Comparison of ENCODE assay signal across 11 mouse cellular contexts in the genomic region with DNA sequence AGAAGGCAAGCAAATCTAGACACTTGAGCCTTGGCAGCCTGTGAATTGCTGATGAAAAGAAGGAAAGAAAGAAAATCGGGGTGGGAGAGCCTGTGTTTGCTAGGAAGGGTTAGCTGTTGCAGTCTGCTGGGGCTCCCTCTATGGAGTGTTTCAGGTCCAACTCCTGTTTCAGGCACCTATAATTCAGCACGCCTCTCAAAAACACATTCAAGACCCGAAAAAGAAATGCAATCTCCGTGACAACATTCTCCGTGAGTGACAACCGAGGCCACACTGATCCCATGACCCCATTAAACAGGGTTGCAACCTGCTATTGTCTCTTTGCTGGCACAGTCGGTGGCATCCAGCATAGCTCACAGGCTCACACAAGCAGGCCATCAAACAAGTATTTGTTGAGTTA. TPM values are rescaled to one million over a fixed set of nuclear protein-coding genes. Genes with fewer than 3 reads are reported as not detected.
DNase-seq lines count a peak whose midpoint lies in the region; ATAC-seq and TF ChIP-seq lines count a peak whose summit lies in the region.
"Had no signal": no experiment of that assay in that cellular context is flagged by ENCODE, and none has a peak within 500 bp of the region (broad histone marks: within the 10 kb centered on the region; RNA-seq: fewer than 3 reads in every experiment).

No protein-coding gene starts in this region.

- H3K4me2 ChIP-seq in liver, postnatal 0 days (ENCODE audit: low read depth, low read length): 0 out of 2 replicates have a peak overlapping the region, but pooled peaks have one; percentile 4
- H3K4me2 ChIP-seq: limb, embryonic 15.5 days had no signal

- H3K4me3 ChIP-seq in left cerebral cortex, adult 2 months: no peak overlapping the region; the same call in 1 of the 2 replicates
- H3K4me3 ChIP-seq in forebrain, embryonic 10.5 days: peak overlapping the region; percentile 66
- H3K4me3 ChIP-seq in liver, postnatal 0 days (ENCODE audit: low read depth, low read length): no peak overlapping the region
- H3K4me3 ChIP-seq in olfactory bulb, adult 2 months (ENCODE audit: insufficient read depth, low read depth, low read length): 0 out of 2 replicates have a peak overlapping the region, but pooled peaks have one; percentile 22
- no peak overlapping the region for H3K4me3 ChIP-seq in cerebellum, adult 2 months (replicated peaks; ENCODE audit: insufficient read depth, low read depth, low read length)
- H3K4me3 ChIP-seq: limb, embryonic 15.5 days had no signal

- WGBS in forebrain, embryonic 10.5 days: 4% methylated on average over 7 of the region's 7 CpGs
- 48% methylated on average over 7 of the region's 7 CpGs for WGBS in liver, postnatal 0 days (ENCODE audit: insufficient replicate concordance)
- 15% methylated on average over 7 of the region's 7 CpGs for WGBS in olfactory bulb, adult 2 months
- 27% methylated on average over 7 of the region's 7 CpGs for WGBS in cerebellum, adult 2 months

- no peak for ATAC-seq in liver, postnatal 0 days

- peak; percentile 33 for TF ChIP-seq CTCF in left cerebral cortex, adult 2 months (IDR thresholded peaks at IDR 0.05)
- no peak for TF ChIP-seq CTCF in liver, postnatal 0 days (IDR thresholded peaks at IDR 0.05; ENCODE audit: low read depth)
- no peak for TF ChIP-seq CTCF in olfactory bulb, adult 2 months (IDR thresholded peaks at IDR 0.05; ENCODE audit: insufficient read depth, low read depth, low read length)
- TF ChIP-seq CTCF in cerebellum, adult 2 months (IDR thresholded peaks at IDR 0.05; ENCODE audit: borderline replicate concordance, insufficient read depth, low read depth, low read length): no peak

- no peaks in the 10 kb centered on the region for H3K9me3 ChIP-seq in forebrain, embryonic 10.5 days
- H3K9me3 ChIP-seq in liver, postnatal 0 days (ENCODE audit: low read length): no peaks in the 10 kb centered on the region
- H3K9me3 ChIP-seq: limb, embryonic 15.5 days had no signal

- no peak for DNase-seq in left cerebral cortex, adult 2 months (ENCODE audit: extremely low spot score in 1 of 2, low spot score in 2 of 2)
- DNase-seq in left cerebral cortex, adult 11 months (ENCODE audit: low spot score): no peak
- peak; percentile 31 for DNase-seq in forebrain, embryonic 10.5 days (ENCODE audit: extremely low spot score, low spot score)
- DNase-seq in liver, postnatal 0 days: no peak
- DNase-seq in layer of hippocampus, adult 11-12 months (ENCODE audit: low spot score): no peak
- DNase-seq in cerebellum, adult 2 months: no peak
- no peak for DNase-seq in left cerebral cortex, postnatal 25 days (ENCODE audit: low spot score in 2 of 2)
- DNase-seq: gastrocnemius, postnatal 25 days; right cerebral cortex, postnatal 25 days had no signal

- peaks cover 83% of the 10 kb centered on the region for H3K27me3 ChIP-seq in forebrain, embryonic 10.5 days (ENCODE audit: poor library complexity, severe bottlenecking)
- peaks cover 32% of the 10 kb centered on the region for H3K27me3 ChIP-seq in liver, postnatal 0 days (ENCODE audit: insufficient read depth, low read length)
- no peaks in the 10 kb centered on the region; the same call in 1 of the 2 replicates for H3K27me3 ChIP-seq in cerebellum, adult 2 months (ENCODE audit: control insufficient read depth, insufficient read depth, low read length)

- H3K36me3 ChIP-seq in forebrain, embryonic 10.5 days (replicated peaks): peaks cover 10% of the 10 kb centered on the region
- no peaks in the 10 kb centered on the region for H3K36me3 ChIP-seq in liver, postnatal 0 days (replicated peaks; ENCODE audit: insufficient read depth, low read length)
- H3K36me3 ChIP-seq: limb, embryonic 15.5 days had no signal

- intact Hi-C loops in left cerebral cortex, adult 2 months (cut with DNase I): loop anchor here (5.0 to 10.0 kb wide), 4 partner anchors 113 to 726 kb away; no protein-coding TSS in a partner anchor
- intact Hi-C loops in left cerebral cortex, postnatal 25 days (cut with DNase I): no loop called here

- H3K27ac ChIP-seq in left cerebral cortex, adult 2 months: no peak overlapping the region
- H3K27ac ChIP-seq in forebrain, embryonic 10.5 days: 0 out of 2 replicates have a peak overlapping the region, but pooled peaks have one; percentile 35
- H3K27ac ChIP-seq in liver, postnatal 0 days (ENCODE audit: low read depth): no peak overlapping the region
- no peak overlapping the region for H3K27ac ChIP-seq in olfactory bulb, adult 2 months (ENCODE audit: insufficient read depth, low read depth, low read length)
- no peak overlapping the region for H3K27ac ChIP-seq in cerebellum, adult 2 months (ENCODE audit: insufficient read depth, low read length)
- H3K27ac ChIP-seq: limb, embryonic 15.5 days had no signal

- TF ChIP-seq EP300 in liver, postnatal 0 days (IDR thresholded peaks at IDR 0.05; ENCODE audit: low read depth): no peak

- peaks cover 59% of the 10 kb centered on the region for H3K4me1 ChIP-seq in forebrain, embryonic 10.5 days
- peaks cover 44% of the 10 kb centered on the region for H3K4me1 ChIP-seq in liver, postnatal 0 days (ENCODE audit: insufficient read depth)
- peaks cover 24% of the 10 kb centered on the region for H3K4me1 ChIP-seq in olfactory bulb, adult 2 months (ENCODE audit: control insufficient read depth, insufficient read depth, low read length)
- peaks cover 9% of the 10 kb centered on the region for H3K4me1 ChIP-seq in cerebellum, adult 2 months (ENCODE audit: control insufficient read depth, insufficient read depth, low read length)

- no peak for TF ChIP-seq POLR2A in olfactory bulb, adult 2 months (IDR thresholded peaks at IDR 0.05; ENCODE audit: insufficient read depth, low read depth, low read length)
- TF ChIP-seq POLR2A in cerebellum, adult 2 months (IDR thresholded peaks at IDR 0.05; ENCODE audit: borderline replicate concordance, insufficient read depth, low read length): no peak

- H3K9ac ChIP-seq in liver, postnatal 0 days (replicated peaks): no peak overlapping the region
- H3K9ac ChIP-seq: limb, embryonic 15.5 days had no signal

RNA-seq across cellular contexts. Expression of a gene that starts 3.8 kb away (rescaled TPM):
- total RNA-seq in left cerebral cortex, adult 2 months (2021): 10 to 100 TPM; 46.2 to 49.9 TPM
- polyA plus RNA-seq in forebrain, embryonic 10.5 days (2016; fragmentation: Nextera tagmentation; extraction: Ambion mirVana): 1.8 and 2.1 TPM in 2 replicates
- 2.7 and 2.8 TPM in 2 replicates for polyA plus RNA-seq in liver, postnatal 0 days (2015; fragmentation: Nextera tagmentation; extraction: Ambion mirVana)
- not detected in 2 replicates for polyA plus RNA-seq in olfactory bulb, adult 2 months (2012; ENCODE audit: insufficient read depth, insufficient read length, low replicate concordance, missing spikeins)
- polyA plus RNA-seq in cerebellum, adult 2 months (2012; rRNA removed): 8.2 and 8.3 TPM in 2 replicates
- total RNA-seq in left cerebral cortex, postnatal 25 days (2021): 10 to 100 TPM; 40.8 to 43.9 TPM

Comparison
In these comparisons a context has a peak if more than half of its experiments do, and no peak if none do; other contexts are left out.
1. H3K4me3 ChIP-seq: peak in forebrain, embryonic 10.5 days (single experiment) and olfactory bulb, adult 2 months (single experiment); none in left cerebral cortex, adult 2 months (single experiment), liver, postnatal 0 days (single experiment) and cerebellum, adult 2 months (single experiment).